Mouse (Mus musculus) heart, adult 10 weeks (tissue): ENCODE measurements around the gene P2rx3. TPM values are rescaled to one million over a fixed set of nuclear protein-coding genes. Genes with fewer than 3 reads are reported as not detected.

Source experiments
- polyA plus RNA-seq: library from polyadenylated mRNA; stranded (reverse); fragments of 350-450 nt; fragmentation: Illumina TruSeq; extraction: RNeasy Lipid Tissue Mini Kit (QIAGEN cat#74804); gene quantifications from one replicate; pipeline ENCODE4 v1.2.3, GENCODE M21; 2014; ENCODE audit warnings: low read depth, low replicate concordance

The P2rx3 gene
- polyA plus RNA-seq = 1.2 TPM

GRCm38 (mm10) chr2:85037047-85038026, at the start of gene P2rx3, which contains the start of gene Ssrp1:
TSS of gene P2rx3 (minus strand) at chr2:85037462.
TSS of gene Ssrp1 (plus strand) at chr2:85037234.

DNA sequence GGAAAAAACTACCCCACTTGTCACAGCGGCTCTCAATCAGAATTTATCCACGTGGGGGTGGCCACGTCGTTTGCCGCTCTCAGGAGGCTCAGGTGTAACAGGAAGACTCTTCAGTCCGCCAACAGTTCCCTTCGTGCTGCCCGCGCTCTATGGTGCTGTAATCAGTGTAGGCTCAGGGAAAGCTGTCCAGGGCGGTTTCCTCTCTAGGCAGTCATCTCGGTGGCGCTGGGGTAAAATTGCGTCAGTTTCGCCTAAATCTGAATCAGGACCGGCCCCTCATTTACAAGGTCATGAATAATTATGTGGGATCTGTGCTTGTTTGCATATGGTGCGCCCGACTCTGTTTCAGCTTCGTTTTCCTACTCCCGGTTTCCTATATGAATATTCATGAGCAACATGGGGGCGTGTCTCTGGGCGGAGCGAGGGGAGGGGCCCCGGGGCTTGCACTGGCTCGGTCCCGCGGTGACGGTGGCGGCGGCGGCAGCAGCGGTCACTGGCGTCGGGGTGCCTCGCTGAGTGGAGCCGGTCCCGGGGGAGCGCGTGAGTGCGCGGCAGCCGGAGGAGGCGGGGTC, 10.4 kb upstream of the P2rx3 start, which contains the start of gene Tnks1bp1:
Tnks1bp1 (plus strand) TSS at position 427 of the 572 bp plus-strand sequence.

GRCm38 (mm10) chr2:84987930-84988329, 49.3 kb downstream of the P2rx3 start, which contains the start of gene Prg3:
TSS of gene Prg3 (plus strand) at chr2:84988215.

DNA sequence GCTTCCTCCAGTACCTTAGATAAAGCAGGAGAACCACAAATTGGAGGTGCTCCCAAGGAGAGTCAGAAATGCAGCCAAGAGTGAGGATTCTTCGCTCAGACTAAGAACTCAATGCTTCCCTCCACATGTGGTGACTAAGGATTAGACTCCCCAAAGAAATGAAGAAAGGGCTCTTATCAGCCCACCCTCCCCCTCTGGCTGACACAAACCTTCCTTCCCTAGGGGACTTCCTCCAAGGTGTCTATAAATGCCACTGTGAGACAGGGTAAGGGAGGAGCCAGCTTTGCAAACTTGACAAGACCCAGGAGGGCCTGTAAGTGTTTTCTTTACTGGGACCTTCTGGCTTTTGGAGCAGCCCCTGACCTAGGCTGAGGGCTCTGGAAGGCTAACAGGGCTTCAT, 57.1 kb downstream of the P2rx3 start, which contains the start of gene Prg2:
Prg2 (plus strand) TSS at position 274 of the 400 bp plus-strand sequence.

Other genes starting within 250 kb of the P2rx3 start
- gene Ube2l6, start 238.6 kb downstream of the P2rx3 start, polyA plus RNA-seq = 20.4 TPM
- gene Smtnl1, start 214.8 kb downstream of the P2rx3 start, polyA plus RNA-seq = not detected
- 113 TPM for gene Timm10, start 210.5 kb downstream of the P2rx3 start, polyA plus RNA-seq
- gene Slc43a1, start 198.6 kb downstream of the P2rx3 start, polyA plus RNA-seq = 2.1 TPM
- gene Rtn4rl2, start 150.8 kb downstream of the P2rx3 start, polyA plus RNA-seq = 1.5 TPM
- gene Slc43a3, start 100.9 kb downstream of the P2rx3 start, polyA plus RNA-seq = 77.8 TPM
- gene Prg2, start 57.0 kb downstream of the P2rx3 start, polyA plus RNA-seq = not detected
- gene Prg3, start 49.2 kb downstream of the P2rx3 start, polyA plus RNA-seq = not detected
- 57.6 TPM for gene Ssrp1, start 228 bp downstream of the P2rx3 start, polyA plus RNA-seq
- 28.0 TPM for gene Tnks1bp1, start 10.6 kb upstream of the P2rx3 start, polyA plus RNA-seq
- 14.7 TPM for gene Aplnr, start 98.8 kb upstream of the P2rx3 start, polyA plus RNA-seq
- 1.3 TPM for gene Lrrc55, start 159.7 kb upstream of the P2rx3 start, polyA plus RNA-seq